Mouse (Mus musculus) liver, adult 2 months (tissue): ENCODE data around the gene Morc2a. TPM values are rescaled to one million over a fixed set of nuclear protein-coding genes. Genes with fewer than 3 reads are reported as not detected.
"Not testable (repeated sequence)": the region's sequence is repeated elsewhere in the genome, so short reads cannot be mapped to it uniquely, and the experiment has no call there.

Experiments used
- DNase-seq: peaks from one replicate; pipeline ENCODE4 v3.0.0-alpha.2; 2011; ENCODE audit warnings: low read depth, low spot score; ENCODE audit errors: extremely low read depth
- H3K27ac ChIP-seq: fragments of 200-500 bp; replicated peaks from 2 replicates; pipeline ENCODE4 v1.5.1; 2012; ENCODE audit warnings: low read depth, mild to moderate bottlenecking, control low read depth, inconsistent platforms, low read length; ENCODE audit not compliant: insufficient read depth
- H3K27me3 ChIP-seq: fragments of 200-500 bp; 2 replicates; pipeline ENCODE4 v1.6.1; 2012; ENCODE audit warnings: mild to moderate bottlenecking, moderate library complexity, low read length, inconsistent platforms; ENCODE audit not compliant: control insufficient read depth, insufficient read depth
- H3K36me3 ChIP-seq: fragments of 200-500 bp; 2 replicates; pipeline ENCODE4 v1.6.1; 2012; ENCODE audit warnings: low read length, inconsistent platforms; ENCODE audit not compliant: control insufficient read depth, insufficient read depth
- H3K4me1 ChIP-seq: fragments of 200-500 bp; 2 replicates; pipeline ENCODE4 v1.6.1; 2011; ENCODE audit warnings: low read length; ENCODE audit not compliant: control insufficient read depth, insufficient read depth
- H3K4me3 ChIP-seq: fragments of 200-500 bp; 2 replicates; pipeline ENCODE4 v1.5.1; 2011; ENCODE audit warnings: low read depth, mild to moderate bottlenecking, control low read depth, low read length, moderate library complexity; ENCODE audit not compliant: insufficient read depth
- H3K79me2 ChIP-seq: fragments of 200-500 bp; 2 replicates; pipeline ENCODE4 v1.6.1; 2012; ENCODE audit warnings: inconsistent platforms, mild to moderate bottlenecking, low read length, moderate library complexity; ENCODE audit not compliant: control insufficient read depth, insufficient read depth
- H3K9ac ChIP-seq: fragments of 200-500 bp; 2 replicates; pipeline ENCODE4 v1.6.1; 2012; ENCODE audit warnings: low read depth, mild to moderate bottlenecking, control low read depth, inconsistent platforms, low read length
- CTCF ChIP-seq: fragments of 200-500 bp; IDR thresholded peaks from 2 replicates; pipeline ENCODE4 v1.5.1; 2011; ENCODE audit warnings: low read depth, low read length, control low read depth
- POLR2A ChIP-seq: fragments of 200-500 bp; IDR thresholded peaks from 2 replicates; pipeline ENCODE4 v1.6.1; 2011; ENCODE audit warnings: low read length, control low read depth; ENCODE audit not compliant: insufficient read depth; ENCODE audit errors: extremely low read depth
- WGBS: fragments of 180-500 bp; shearing (Covaris S2); methylation state at CpG from one replicate; pipeline ENCODE4 v1.1.7; 2018; 5-methylcytosine and 5-hydroxymethylcytosine counted together
- polyA plus RNA-seq: library from polyadenylated mRNA; depleted of rRNA; stranded (reverse); fragments of >200 nt; gene quantifications from 2 replicates; pipeline ENCODE4 v1.2.3, GENCODE M21; 2012
- total RNA-seq: library from RNA; depleted of rRNA; stranded (reverse); fragments of >200 nt; gene quantifications from 2 replicates; pipeline ENCODE4 v1.2.3, GENCODE M21; 2014

Morc2a gene
- total and polyA plus RNA-seq, 2 experiments, result 5.0 to 8.2 TPM

DNA sequence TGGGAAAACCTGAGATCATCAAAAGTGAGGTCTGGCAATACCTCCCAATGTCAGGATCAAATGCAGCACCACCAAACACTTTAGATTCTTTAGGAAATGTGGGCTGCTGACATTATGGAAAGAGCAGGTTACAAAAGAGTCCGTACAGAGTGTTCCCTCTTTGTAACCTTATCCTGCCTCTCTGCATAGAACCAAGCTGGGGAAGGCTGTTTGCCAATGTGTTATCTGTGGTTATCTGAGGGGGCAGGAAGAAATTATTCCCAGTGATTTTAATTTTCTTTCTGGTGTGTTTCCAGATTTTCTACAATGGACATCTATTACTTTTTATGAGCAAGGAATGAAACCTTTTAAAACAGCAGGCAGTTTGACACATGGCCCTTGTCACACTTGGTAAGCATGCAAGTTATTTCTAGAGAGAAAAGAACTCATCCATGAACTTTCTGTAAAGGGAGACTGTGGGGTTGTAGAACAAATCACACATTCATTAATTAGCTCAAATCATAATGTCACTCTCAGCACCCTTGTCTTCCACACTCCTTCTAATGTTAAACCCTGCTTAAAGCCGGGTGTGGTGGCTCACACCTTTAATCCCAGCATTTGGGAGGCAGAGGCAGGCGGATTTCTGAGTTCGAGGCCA is 24.5 kb upstream of the Morc2a start:
- H3K79me2 ChIP-seq, result no peaks in the 10 kb centered on the region

DNA sequence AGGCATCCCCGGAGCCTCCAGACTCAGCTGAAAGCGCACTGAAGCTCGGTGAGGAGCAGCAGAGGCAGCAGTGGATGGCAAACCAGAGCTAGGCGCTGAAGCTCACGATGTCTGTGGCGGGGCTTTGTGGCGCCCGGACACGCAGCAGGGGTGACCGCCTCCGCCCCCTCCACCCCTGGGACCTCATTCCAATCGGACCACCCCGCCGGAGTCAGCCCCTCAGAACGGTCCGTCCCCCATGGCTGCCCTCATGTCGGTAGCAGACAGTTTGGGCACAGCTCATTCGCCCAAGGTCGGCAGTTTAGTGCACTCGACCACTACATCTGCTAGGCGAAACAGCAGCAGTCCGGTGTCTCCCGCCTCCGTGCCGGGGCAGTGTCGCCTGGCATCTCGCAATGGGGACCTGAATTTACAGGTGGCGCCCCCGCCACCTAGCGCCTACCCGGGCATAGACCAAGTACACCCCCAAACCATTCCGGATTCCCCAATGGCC is 19.9 kb upstream of the Morc2a start:
- Histone ChIP-seq H3K9ac (no peak overlapping the region), H3K79me2 (no peaks in the 10 kb centered on the region), H3K4me3 (no peak overlapping the region), H3K36me3 (no peaks in the 10 kb centered on the region), H3K27me3 (peaks cover 13% of the 10 kb centered on the region), H3K4me1 (no peaks in the 10 kb centered on the region), H3K27ac (no peak overlapping the region)
- TF ChIP-seq CTCF (no peak), POLR2A (no peak)
- WGBS, result 3% methylated on average over 32 of the region's 32 CpGs
- DNase-seq, result no peak

More for the DNA sequence above, 24.5 kb upstream of the Morc2a start:
- H3K4me1 ChIP-seq, result no peaks in the 10 kb centered on the region
- WGBS, result 78% methylated on average over 4 of the region's 4 CpGs
- peaks cover 13% of the 10 kb centered on the region for H3K27me3 ChIP-seq
- TF ChIP-seq POLR2A (no peak), CTCF (no peak)
- H3K9ac ChIP-seq, result no peak overlapping the region
- H3K36me3 ChIP-seq, result no peaks in the 10 kb centered on the region
- DNase-seq, result no peak
- H3K4me3 ChIP-seq, result no peak overlapping the region
- H3K27ac ChIP-seq, result no peak overlapping the region

DNA sequence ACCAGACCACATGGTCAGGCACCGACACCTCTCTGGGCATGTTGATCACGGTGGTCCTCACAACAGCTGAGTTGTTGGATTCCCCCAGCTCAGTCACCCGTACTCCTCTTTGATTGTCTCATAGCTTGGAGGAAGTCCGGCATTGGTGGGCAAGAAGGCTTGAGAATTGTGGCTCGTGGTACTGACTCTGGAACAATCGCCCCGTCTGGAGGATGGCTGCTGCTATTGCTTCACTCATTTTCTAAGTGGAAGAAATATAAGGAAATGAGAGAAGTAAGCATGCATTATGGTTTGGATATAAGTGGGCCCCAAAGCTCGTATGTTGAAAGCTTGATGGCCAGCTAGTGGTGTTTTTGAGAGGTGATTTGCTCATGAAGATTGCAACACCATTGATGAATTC is 15.7 kb upstream of the Morc2a start:
- not testable (repeated sequence) for H3K36me3 ChIP-seq, H3K4me3 ChIP-seq, H3K79me2 ChIP-seq, H3K9ac ChIP-seq, H3K4me1 ChIP-seq, DNase-seq, H3K27ac ChIP-seq, H3K27me3 ChIP-seq
- WGBS, result 88% methylated on average over 8 of the region's 8 CpGs

DNA sequence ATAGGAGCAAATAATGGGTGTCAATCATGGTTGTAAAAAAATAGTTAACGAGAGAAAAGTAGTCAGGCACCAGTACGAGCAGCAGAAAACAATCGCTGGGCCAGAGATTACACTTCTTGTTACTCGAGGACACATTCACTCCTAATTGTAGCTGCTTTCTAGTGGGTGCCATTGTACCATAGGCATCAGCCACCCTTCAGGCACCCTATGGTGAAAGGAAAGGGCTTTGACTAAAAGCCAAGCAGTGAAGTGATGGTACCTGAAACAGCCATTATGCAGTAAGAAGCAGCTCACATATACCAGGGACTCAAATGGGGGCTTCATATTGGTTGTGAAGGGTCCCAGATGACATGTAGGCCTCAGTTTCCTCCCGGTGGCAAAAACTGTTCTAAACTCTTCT is 1.3 kb upstream of the Morc2a start:
- no peak overlapping the region for H3K27ac ChIP-seq
- DNase-seq, result no peak
- peak overlapping the region; percentile 48 for H3K9ac ChIP-seq
- H3K4me1 ChIP-seq, result peaks cover 10% of the 10 kb centered on the region
- peaks cover 13% of the 10 kb centered on the region; the same call in 1 of the 2 replicates for H3K79me2 ChIP-seq
- WGBS, result 67% methylated on average over 5 of the region's 5 CpGs
- peaks cover 23% of the 10 kb centered on the region for H3K36me3 ChIP-seq
- TF ChIP-seq POLR2A (no peak), CTCF (no peak)
- no peaks in the 10 kb centered on the region for H3K27me3 ChIP-seq
- peak overlapping the region; percentile 100 for H3K4me3 ChIP-seq

DNA sequence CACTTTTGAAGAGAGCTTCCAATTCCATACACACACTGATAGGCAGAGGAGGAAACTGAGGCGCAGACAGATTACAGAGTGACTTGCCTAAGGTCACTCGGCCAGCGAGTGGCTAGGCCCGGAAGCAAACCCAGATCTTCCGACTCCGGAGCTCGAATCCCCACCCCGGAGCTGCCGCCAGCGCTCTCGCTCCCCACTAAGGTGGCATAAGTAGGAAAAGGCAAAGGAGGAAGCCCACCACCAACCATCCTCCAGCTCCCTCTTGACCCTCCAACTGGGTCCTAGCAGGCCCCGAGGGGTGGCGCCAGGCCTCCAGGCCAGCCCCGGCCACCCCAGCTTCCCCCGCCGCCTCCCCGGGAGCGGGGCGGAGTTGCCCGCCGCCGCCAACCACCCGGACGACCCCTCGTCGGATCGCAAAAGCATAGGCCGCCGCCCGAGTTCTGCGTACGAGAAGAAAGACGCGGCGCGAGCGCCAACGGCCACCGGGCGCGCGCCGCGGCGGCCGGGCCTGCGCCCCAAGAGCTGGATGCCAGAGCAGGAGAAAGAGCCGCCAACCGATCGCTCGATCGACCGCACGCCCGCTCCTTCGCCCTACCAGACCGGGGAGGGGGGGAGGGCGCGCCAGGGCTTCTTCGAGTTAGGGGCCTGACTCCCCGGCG is 557 bp upstream of the Morc2a start:
- peak; percentile 53 for DNase-seq
- WGBS, result 1% methylated on average over 62 of the region's 62 CpGs

DNA sequence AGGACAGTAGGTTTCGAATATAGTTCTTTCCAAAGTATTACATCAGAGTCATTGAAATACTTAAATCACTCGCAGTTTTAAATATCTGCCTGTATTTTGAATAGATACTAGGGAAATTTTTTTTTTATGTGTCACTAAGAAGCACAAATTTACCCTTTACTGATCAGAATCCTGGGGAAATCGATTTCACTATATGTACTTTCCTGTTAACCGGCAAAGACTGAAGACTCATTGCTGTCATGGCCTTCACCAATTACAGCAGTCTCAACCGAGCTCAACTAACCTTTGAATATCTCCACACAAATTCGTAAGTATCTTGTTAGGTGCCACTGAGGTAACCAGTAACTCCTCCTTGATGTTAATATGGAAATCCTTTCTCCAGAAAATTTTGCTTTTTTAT is 1.1 kb downstream of the Morc2a start:
- Histone ChIP-seq H3K4me1 (peaks cover 10% of the 10 kb centered on the region), H3K27ac (no peak overlapping the region), H3K4me3 (no peak overlapping the region), H3K27me3 (no peaks in the 10 kb centered on the region), H3K9ac (no peak overlapping the region), H3K36me3 (peaks cover 10% of the 10 kb centered on the region), H3K79me2 (peaks cover 13% of the 10 kb centered on the region; the same call in 1 of the 2 replicates)
- TF ChIP-seq CTCF (no peak), POLR2A (no peak)
- no peak for DNase-seq
- 92% methylated on average over 6 of the region's 6 CpGs for whole genome bisulfite sequencing

More for the DNA sequence above, 557 bp upstream of the Morc2a start:
- peak overlapping the region; percentile 95 for H3K27ac ChIP-seq
- H3K9ac ChIP-seq, result peak overlapping the region; percentile 91
- no peaks in the 10 kb centered on the region for H3K27me3 ChIP-seq
- peaks cover 13% of the 10 kb centered on the region; the same call in 1 of the 2 replicates for H3K79me2 ChIP-seq
- peak overlapping the region; percentile 100 for H3K4me3 ChIP-seq
- peaks cover 21% of the 10 kb centered on the region for H3K36me3 ChIP-seq
- TF ChIP-seq POLR2A (no peak), CTCF (no peak)
- peaks cover 10% of the 10 kb centered on the region for H3K4me1 ChIP-seq
